Mouse (Mus musculus) testis, postnatal 10 days (tissue): ENCODE measurements around the gene Ptgr1.

Source experiments
- DNase-seq: peaks from one replicate; pipeline ENCODE4 v3.0.0; 2021; ENCODE audit warnings: low spot score

Gene Ptgr1

DNA sequence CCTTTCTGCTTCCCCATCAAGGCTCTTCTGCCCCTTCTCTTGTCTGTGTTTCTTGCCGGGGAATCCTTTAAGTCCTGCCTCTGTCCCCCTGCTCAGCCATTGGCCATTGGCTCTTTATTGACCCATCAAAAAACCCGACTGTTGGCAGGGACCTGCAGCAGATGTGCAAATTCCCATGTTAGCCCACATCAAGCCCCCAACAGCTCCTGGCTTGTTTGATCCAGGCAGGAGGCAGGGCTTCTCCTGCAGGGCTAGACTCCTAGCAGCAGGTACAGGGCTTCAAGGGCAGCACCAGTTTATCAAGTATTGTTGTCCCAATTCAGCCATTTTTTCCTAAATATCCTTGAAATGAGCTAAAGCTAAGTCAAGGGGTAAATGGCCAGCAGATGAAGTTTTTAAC, 60.8 kb downstream of the Ptgr1 start:
- DNase-seq, result no peak

DNA sequence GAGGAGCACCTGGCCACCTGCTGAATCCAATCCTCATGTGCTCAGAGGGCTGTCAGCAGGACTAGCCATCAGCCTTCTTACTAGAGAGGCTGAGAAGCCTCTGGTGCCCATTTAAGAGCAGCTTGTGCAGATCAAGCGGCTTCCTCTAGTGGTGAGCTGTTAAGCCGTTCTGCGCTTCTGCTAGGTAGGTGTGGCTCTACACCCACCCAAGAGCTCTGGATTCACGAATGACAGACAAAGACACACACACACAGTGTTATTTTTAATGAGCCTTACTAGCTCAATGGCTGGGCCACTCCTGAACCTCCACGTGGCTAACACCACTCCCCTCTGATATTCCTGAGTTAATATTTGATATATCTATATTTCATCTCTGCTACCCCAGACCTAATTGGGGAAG, 61.3 kb downstream of the Ptgr1 start:
- DNase-seq, result no peak

DNA sequence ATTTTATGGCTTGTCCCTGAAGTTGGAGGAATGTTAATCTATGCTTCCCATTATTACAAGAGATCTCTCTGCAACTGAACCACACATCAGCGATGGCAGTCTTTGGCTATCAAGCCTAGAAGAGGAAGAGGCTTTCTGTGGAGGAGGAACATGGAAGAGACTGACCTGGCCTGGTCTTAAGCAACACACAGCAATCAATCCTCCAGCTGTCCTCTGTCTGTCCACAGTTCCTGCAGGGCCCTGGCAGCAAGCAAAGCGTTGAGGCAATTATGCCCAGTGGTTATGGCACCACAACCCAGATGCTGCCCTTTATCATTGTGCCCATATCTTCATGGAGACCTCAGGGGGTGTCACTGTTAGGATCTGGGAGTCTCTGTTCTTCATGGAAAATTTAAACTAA, 63.0 kb downstream of the Ptgr1 start:
- DNase-seq, result no peak
